Mouse (Mus musculus) G1E (cell line): ENCODE results near the gene Itpr3. TPM values are rescaled to one million over a fixed set of nuclear protein-coding genes. Genes with fewer than 3 reads are reported as not detected.

Experiments used
- ATAC-seq: 2 replicates; pipeline ENCODE4 v1.8.0; 2016; ENCODE audit warnings: mild to moderate bottlenecking; ENCODE audit not compliant: insufficient number of reproducible peaks, poor library complexity, low FRiP score, severe bottlenecking; ENCODE audit errors: extremely low read depth
- DNase-seq: peaks from one replicate; pipeline ENCODE4 v3.0.0; 2012; ENCODE audit warnings: low spot score
- H3K27me3 ChIP-seq: 2 replicates; pipeline ENCODE4 v1.6.1; 2012; ENCODE audit warnings: mild to moderate bottlenecking, low read length, inconsistent platforms; ENCODE audit not compliant: insufficient read depth
- H3K36me3 ChIP-seq: replicated peaks from 2 replicates; pipeline ENCODE3; 2012; ENCODE audit warnings: mild to moderate bottlenecking, inconsistent platforms
- H3K4me1 ChIP-seq: 2 replicates; pipeline ENCODE4 v1.6.1; 2012; ENCODE audit warnings: low read depth, low read length, inconsistent platforms, mixed read lengths; ENCODE audit not compliant: insufficient read depth
- H3K4me3 ChIP-seq: 2 replicates; pipeline ENCODE4 v1.5.1; 2012; ENCODE audit warnings: low read depth, mild to moderate bottlenecking, inconsistent platforms, low read length, moderate library complexity, mixed read lengths
- H3K9me3 ChIP-seq: replicated peaks from 2 replicates; pipeline ENCODE4 v1.6.1; 2012; ENCODE audit warnings: inconsistent platforms
- CTCF ChIP-seq: IDR thresholded peaks from 2 replicates; pipeline ENCODE4 v1.5.1; 2012; ENCODE audit warnings: low read depth, low read length, inconsistent platforms, mixed read lengths
- GATA1 ChIP-seq: IDR thresholded peaks from 2 replicates; pipeline ENCODE4 v1.6.1; 2012; ENCODE audit warnings: borderline replicate concordance, low read length, inconsistent platforms, mixed read lengths
- GATA2 ChIP-seq: IDR thresholded peaks from 2 replicates; pipeline ENCODE4 v1.6.1; 2012; ENCODE audit warnings: low read depth, low read length, inconsistent platforms, borderline replicate concordance
- POLR2AphosphoS5 ChIP-seq: IDR thresholded peaks from 2 replicates; pipeline ENCODE4 v1.6.1; 2012; ENCODE audit warnings: low read depth, low read length, inconsistent platforms; ENCODE audit not compliant: insufficient replicate concordance
- TAL1 ChIP-seq: conservative IDR thresholded peaks from 2 replicates; pipeline ENCODE4 v1.6.1; 2012; ENCODE audit warnings: low read depth, low read length, inconsistent platforms, mixed read lengths
- polyA plus RNA-seq: library from polyadenylated mRNA; stranded (reverse); fragments of >175 nt; gene quantifications from 2 replicates; pipeline ENCODE4 v1.2.3, GENCODE M21; 2012
- total RNA-seq, 2 experiments: library from RNA; stranded (forward) in 1 of 2; stranded (reverse) in 1 of 2; fragments of 200-1000 nt in 1 of 2; fragments of >200 nt in 1 of 2; fragmentation: Nextera tagmentation in 1 of 2; gene quantifications; 2 replicates each; pipeline ENCODE4 v1.2.3; 2014 to 2017

The Itpr3 gene
- total and polyA plus RNA-seq, 3 experiments = 3.2 to 6.9 (median 4.9) TPM

DNA sequence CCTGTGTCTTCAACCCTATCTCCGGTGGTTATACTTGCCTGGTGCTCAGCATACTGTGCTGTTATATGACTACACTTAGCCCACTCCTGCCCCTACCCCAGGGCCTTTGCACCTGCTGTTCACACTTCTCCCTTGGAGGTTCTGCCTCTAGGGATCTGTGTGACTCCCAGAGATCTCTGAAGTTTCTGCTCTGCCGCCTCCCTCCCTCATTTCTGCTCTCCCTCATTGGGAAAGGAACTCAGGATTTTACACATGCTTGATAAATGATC, 15.4 kb upstream of the Itpr3 start:
- ATAC-seq = no peak
- H3K27me3 ChIP-seq = peaks cover 62% of the 10 kb centered on the region
- no peak overlapping the region for H3K4me3 ChIP-seq
- TF ChIP-seq GATA1 (no peak), GATA2 (no peak), TAL1 (no peak), POLR2AphosphoS5 (no peak), CTCF (no peak)
- H3K4me1 ChIP-seq = peaks cover 23% of the 10 kb centered on the region
- H3K36me3 ChIP-seq = no peaks in the 10 kb centered on the region
- DNase-seq = no peak
- H3K9me3 ChIP-seq = no peaks in the 10 kb centered on the region

DNA sequence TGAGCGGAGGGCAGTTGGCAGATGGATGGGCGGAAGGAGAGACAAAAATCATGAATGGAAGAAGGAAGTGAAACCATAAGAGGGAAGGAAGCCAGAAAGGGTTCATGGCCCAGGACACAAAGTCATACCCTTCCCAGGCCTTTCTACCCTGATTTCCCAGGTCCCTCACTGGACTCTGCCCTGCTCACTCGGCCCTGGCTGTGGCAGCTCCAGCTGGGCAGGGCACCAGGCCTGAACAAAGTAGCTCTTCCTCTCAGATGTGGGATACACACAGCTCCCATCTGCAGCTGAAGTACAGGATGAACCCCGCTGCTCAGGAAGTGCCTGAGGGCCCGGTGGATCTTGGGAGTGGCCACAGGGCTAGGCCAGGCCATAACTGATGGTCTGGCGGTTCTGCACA, 14.3 kb upstream of the Itpr3 start:
- H3K4me3 ChIP-seq = no peak overlapping the region
- ATAC-seq = no peak
- H3K4me1 ChIP-seq = peaks cover 26% of the 10 kb centered on the region
- no peak for DNase-seq
- no peaks in the 10 kb centered on the region for H3K36me3 ChIP-seq
- H3K9me3 ChIP-seq = 0 out of 2 replicates have a peak, but pooled peaks cover 3% of the 10 kb centered on the region
- TF ChIP-seq TAL1 (no peak), GATA2 (no peak), CTCF (no peak)
- peaks cover 57% of the 10 kb centered on the region for H3K27me3 ChIP-seq

DNA sequence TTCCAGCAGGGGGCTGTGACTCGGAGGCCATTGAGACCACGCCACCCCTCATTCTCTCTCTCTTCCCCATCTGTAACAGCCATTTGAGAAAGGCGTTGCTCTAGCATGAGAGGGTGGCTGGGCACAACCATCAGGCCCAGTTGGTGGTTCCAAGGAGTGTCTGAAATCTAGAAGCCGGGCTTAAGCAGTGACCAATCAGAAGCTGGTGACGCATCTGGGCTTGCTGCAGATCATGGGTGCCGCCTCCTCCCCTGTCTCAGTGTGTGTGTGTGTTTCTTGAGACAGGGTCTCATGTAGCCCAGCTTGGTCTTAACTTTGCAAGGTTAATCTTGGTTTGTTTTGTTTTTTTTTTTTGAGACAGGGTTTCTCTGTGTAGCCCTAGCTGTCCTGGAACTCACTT, 11.9 kb upstream of the Itpr3 start:
- DNase-seq = no peak
- no peaks in the 10 kb centered on the region for H3K36me3 ChIP-seq
- no peak for TF ChIP-seq CTCF
- no peak for TF ChIP-seq GATA1
- no peak for TF ChIP-seq TAL1
- no peak for TF ChIP-seq GATA2
- no peak for TF ChIP-seq POLR2AphosphoS5
- ATAC-seq = no peak
- 0 out of 2 replicates have a peak, but pooled peaks cover 3% of the 10 kb centered on the region for H3K9me3 ChIP-seq
- H3K4me1 ChIP-seq = peaks cover 21% of the 10 kb centered on the region
- H3K4me3 ChIP-seq = no peak overlapping the region
- H3K27me3 ChIP-seq = peaks cover 40% of the 10 kb centered on the region

DNA sequence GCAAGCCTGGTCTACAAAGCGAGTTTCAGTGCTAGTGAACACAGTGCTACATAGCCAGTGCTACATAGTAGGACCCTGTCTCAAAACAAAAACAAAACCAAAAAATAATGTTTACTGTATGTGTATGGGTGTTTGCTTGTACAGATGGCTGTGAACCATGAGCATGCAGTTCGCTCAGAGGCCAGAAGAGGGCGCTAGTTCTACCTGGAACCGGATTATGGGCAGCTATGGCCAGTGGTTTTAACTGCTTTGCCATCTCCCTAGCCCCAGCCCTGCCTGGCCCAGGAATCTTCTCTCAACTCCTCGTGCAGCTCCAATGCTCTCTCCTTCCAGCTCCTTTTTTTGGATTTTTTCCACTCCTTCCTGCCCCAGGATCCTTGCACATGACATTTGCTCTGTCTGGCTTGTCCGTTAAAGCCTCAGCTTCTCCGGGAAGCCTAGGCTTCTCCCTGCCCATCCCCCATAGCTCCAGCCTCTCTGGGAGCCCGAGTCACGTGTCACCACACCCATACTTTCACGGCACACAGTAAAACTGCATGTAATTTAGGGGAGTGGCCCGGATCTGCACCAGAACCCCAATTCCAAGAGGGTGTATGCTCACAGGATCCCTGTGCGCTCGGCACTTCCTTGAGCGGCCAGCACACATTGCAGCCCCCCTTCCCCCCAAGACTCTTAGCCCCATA, 9.2 kb upstream of the Itpr3 start:
- Histone ChIP-seq H3K4me1 (peaks cover 36% of the 10 kb centered on the region), H3K9me3 (0 out of 2 replicates have a peak, but pooled peaks cover 3% of the 10 kb centered on the region), H3K4me3 (no peak overlapping the region; the same call in 1 of the 2 replicates), H3K36me3 (no peaks in the 10 kb centered on the region), H3K27me3 (peaks cover 18% of the 10 kb centered on the region; the same call in 1 of the 2 replicates)
- DNase-seq = no peak
- TF ChIP-seq CTCF (peak; percentile 83), TAL1 (no peak)
- peak; percentile 46; the same call in 1 of the 2 replicates for ATAC-seq

DNA sequence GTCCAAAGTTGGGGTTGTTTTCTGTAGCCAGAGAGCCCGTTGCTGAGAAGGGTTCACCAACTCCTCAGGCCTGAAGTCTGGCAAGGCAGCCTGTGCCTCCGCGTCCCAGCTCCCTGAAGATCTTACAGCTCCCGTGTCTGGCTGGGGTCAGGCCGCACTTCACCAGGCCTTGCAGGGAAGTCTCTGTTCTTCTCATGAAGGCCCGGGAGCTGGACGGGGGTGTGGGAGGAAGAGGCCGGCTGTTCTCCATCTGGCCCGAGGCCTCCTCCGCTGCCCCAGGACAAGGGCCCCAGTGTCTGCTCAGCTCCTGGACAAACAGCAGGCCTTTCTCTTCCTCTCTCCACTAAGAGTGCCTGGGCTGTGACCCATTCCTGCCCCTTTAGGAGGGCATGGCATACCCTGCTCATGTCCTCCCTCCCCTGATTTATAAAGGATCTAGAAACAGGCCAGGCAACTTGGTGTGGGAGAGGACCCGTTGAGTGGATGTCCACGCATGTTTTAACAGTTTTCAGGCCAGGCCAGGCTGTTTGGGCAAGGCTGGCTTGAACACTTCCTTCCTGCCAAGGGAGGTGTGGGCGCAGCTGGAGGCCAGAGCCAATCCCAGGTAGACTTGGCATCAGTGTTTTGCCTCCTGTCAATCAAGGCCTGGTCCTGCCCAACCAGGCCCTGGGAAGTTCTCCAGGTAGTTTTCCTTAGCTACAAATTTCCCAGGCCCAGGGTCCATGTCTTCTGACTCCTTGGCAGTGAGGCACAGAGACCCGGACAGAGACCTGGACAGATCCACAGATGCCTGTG, 8.5 kb upstream of the Itpr3 start:
- no peak for TF ChIP-seq TAL1
- Histone ChIP-seq H3K36me3 (no peaks in the 10 kb centered on the region), H3K27me3 (peaks cover 14% of the 10 kb centered on the region; the same call in 1 of the 2 replicates), H3K4me3 (no peak overlapping the region; the same call in 1 of the 2 replicates), H3K4me1 (peaks cover 33% of the 10 kb centered on the region), H3K9me3 (0 out of 2 replicates have a peak, but pooled peaks cover 3% of the 10 kb centered on the region)
- DNase-seq = no peak
- no peak for ATAC-seq

DNA sequence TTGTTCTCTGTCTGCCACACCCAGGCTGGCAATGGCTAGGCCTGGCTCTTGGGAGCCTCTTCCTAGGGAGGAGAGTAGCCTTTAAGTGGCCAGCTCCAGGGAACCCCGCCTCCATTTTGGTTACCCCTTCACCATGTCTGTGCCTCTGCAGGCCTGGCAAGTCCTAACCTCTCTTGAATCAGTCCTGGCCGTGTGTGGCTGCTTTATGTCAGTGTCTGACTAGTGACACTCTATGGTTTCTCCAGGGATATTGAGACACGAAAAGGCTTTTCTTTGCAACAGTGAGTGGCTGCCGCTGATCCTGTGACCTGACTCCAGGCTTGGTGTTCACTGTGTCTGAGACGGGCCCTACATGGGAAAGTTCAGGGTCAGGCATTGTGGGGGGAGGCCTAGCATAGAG, 6.3 kb upstream of the Itpr3 start:
- H3K36me3 ChIP-seq = no peaks in the 10 kb centered on the region
- peaks cover 37% of the 10 kb centered on the region for H3K4me1 ChIP-seq
- ATAC-seq (no peak), DNase-seq (no peak)
- TF ChIP-seq POLR2AphosphoS5 (no peak), TAL1 (no peak), GATA2 (no peak), GATA1 (no peak), CTCF (no peak)
- peaks cover 6% of the 10 kb centered on the region; the same call in 1 of the 2 replicates for H3K27me3 ChIP-seq
- 0 out of 2 replicates have a peak, but pooled peaks cover 3% of the 10 kb centered on the region for H3K9me3 ChIP-seq
- H3K4me3 ChIP-seq = no peak overlapping the region
